Mouse (Mus musculus) forebrain, embryonic 15.5 days (tissue): ENCODE results near the gene Snap91. TPM values are rescaled to one million over a fixed set of nuclear protein-coding genes. Genes with fewer than 3 reads are reported as not detected.

Experiments
- ATAC-seq: fragments of 200-750 bp; cut with Nextera tagmentation; replicated peaks from 2 replicates; pipeline ENCODE4 v1.8.0; 2017; ENCODE audit warnings: mild to moderate bottlenecking, moderate TSS enrichment, moderate library complexity
- H3K27ac ChIP-seq: fragments of 300-500 bp; sonication (generic); replicated peaks from 2 replicates; pipeline ENCODE4 v1.5.1; 2015; ENCODE audit warnings: mild to moderate bottlenecking, inconsistent platforms
- H3K27me3 ChIP-seq: fragments of 300-500 bp; sonication (generic); 2 replicates; pipeline ENCODE4 v1.6.1; 2015; ENCODE audit warnings: inconsistent platforms
- H3K36me3 ChIP-seq: fragments of 300-500 bp; sonication (generic); 2 replicates; pipeline ENCODE4 v1.6.1; 2015; ENCODE audit warnings: mild to moderate bottlenecking, inconsistent platforms
- H3K4me1 ChIP-seq: fragments of 300-500 bp; sonication (generic); 2 replicates; pipeline ENCODE4 v1.6.1; 2015; ENCODE audit warnings: inconsistent platforms
- H3K4me2 ChIP-seq: fragments of 300-500 bp; sonication (generic); replicated peaks from 2 replicates; pipeline ENCODE4 v1.6.1; 2015; ENCODE audit warnings: mild to moderate bottlenecking, inconsistent platforms
- H3K4me3 ChIP-seq: fragments of 300-500 bp; sonication (generic); 2 replicates; pipeline ENCODE4 v1.5.1; 2015; ENCODE audit warnings: mild to moderate bottlenecking, inconsistent platforms
- H3K9ac ChIP-seq: fragments of 300-500 bp; sonication (generic); replicated peaks from 2 replicates; pipeline ENCODE4 v1.6.1; 2015; ENCODE audit warnings: mild to moderate bottlenecking, inconsistent platforms
- H3K9me3 ChIP-seq: fragments of 300-500 bp; sonication (generic); 2 replicates; pipeline ENCODE4 v1.6.1; 2016; ENCODE audit warnings: inconsistent platforms
- WGBS: fragments of 180-500 bp; shearing (Covaris S2); methylation state at CpG from one replicate; pipeline ENCODE4 v1.1.7; 2015; ENCODE audit warnings: mixed read lengths; 5-methylcytosine and 5-hydroxymethylcytosine counted together
- polyA plus RNA-seq: library from polyadenylated mRNA; unstranded; fragments of >200 nt; fragmentation: Nextera tagmentation; extraction: Ambion mirVana; gene quantifications from 2 replicates; pipeline ENCODE4 v1.2.1, GENCODE M21; 2015

Gene Snap91
- polyA plus RNA-seq, result 98.4 and 101 TPM in 2 replicates

- Histone ChIP-seq H3K4me2 (peak within 1 kb of the TSS; percentile 73), H3K9me3 (no peaks in the 10 kb centered on the region), H3K4me3 (peak within 1 kb of the TSS; percentile 78), H3K4me1 (peaks cover 18% of the 10 kb centered on the region), H3K27me3 (no peaks in the 10 kb centered on the region; the same call in 1 of the 2 replicates), H3K9ac (peak within 1 kb of the TSS; percentile 83), H3K27ac (peak within 1 kb of the TSS; percentile 91), H3K36me3 (no peaks in the 10 kb centered on the region)
- ATAC-seq, result peak; percentile 97
- under 1% methylated on average over 97 of the region's 104 CpGs for WGBS
Measured at GRCm38 (mm10) chr9:86880113-86880972, at the start of gene Snap91. Gene Snap91, minus strand, starts transcription at chr9:86880654.

DNA sequence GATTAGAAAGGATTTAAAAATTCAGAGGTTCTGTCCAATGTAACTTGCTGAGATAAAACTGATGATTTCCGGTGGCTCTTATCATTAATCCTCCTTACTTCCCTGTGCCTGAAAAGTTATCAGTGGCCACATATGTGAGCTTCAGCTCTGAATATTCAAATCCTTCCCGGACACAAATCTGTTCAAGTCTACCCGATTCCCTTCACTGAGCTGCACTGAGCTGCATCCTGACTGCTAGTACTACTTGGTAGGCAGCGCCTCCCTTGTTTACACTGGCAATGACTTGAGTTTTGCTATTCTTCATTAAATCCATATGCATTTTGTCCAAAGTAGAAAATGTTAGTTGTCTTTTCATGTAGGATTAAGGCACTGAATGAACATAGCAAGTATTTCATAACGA is 46.1 kb upstream of the Snap91 start:
- WGBS, result 83% methylated on average over 5 of the region's 5 CpGs
- no peak overlapping the region for H3K27ac ChIP-seq
- no peak overlapping the region for H3K4me2 ChIP-seq
- H3K27me3 ChIP-seq, result no peaks in the 10 kb centered on the region
- H3K36me3 ChIP-seq, result no peaks in the 10 kb centered on the region
- no peak for ATAC-seq
- H3K9ac ChIP-seq, result no peak overlapping the region
- H3K9me3 ChIP-seq, result no peaks in the 10 kb centered on the region
- H3K4me1 ChIP-seq, result no peaks in the 10 kb centered on the region
- H3K4me3 ChIP-seq, result no peak overlapping the region

DNA sequence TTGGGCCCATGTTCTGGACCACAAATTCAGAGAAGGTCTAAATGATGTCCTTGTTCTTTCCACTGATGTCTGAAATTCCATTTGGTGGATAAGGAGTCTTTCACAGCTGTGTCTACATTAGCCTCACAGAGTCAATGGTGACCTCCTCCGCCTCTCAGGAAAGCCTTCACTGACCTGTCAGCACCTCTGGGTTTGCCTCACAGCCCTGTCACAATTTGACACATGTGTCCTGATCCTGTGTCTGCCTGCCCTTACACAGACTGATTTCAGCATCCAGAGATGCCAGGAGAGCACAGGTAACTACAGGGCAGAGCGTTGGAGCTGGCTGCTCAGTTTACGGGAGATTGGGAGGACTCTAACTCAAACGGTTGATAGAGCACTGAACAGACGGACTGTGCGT is 45.2 kb upstream of the Snap91 start:
- H3K27ac ChIP-seq, result no peak overlapping the region
- WGBS, result 89% methylated on average over 6 of the region's 6 CpGs
- H3K36me3 ChIP-seq, result no peaks in the 10 kb centered on the region
- no peaks in the 10 kb centered on the region for H3K9me3 ChIP-seq
- no peak for ATAC-seq
- no peaks in the 10 kb centered on the region for H3K27me3 ChIP-seq
- H3K4me2 ChIP-seq, result no peak overlapping the region
- H3K4me1 ChIP-seq, result no peaks in the 10 kb centered on the region
- no peak overlapping the region for H3K4me3 ChIP-seq
- no peak overlapping the region for H3K9ac ChIP-seq

GRCm38 (mm10) chr9:86922430-86922829 is 42.0 kb upstream of the Snap91 start:
- H3K4me2 ChIP-seq, result no peak overlapping the region
- H3K9me3 ChIP-seq, result no peaks in the 10 kb centered on the region
- no peak overlapping the region for H3K27ac ChIP-seq
- no peak for ATAC-seq
- H3K27me3 ChIP-seq, result no peaks in the 10 kb centered on the region
- H3K36me3 ChIP-seq, result no peaks in the 10 kb centered on the region
- H3K9ac ChIP-seq, result no peak overlapping the region
- H3K4me3 ChIP-seq, result no peak overlapping the region
- no peaks in the 10 kb centered on the region for H3K4me1 ChIP-seq
- 67% methylated on average over 3 of the region's 3 CpGs for WGBS

DNA sequence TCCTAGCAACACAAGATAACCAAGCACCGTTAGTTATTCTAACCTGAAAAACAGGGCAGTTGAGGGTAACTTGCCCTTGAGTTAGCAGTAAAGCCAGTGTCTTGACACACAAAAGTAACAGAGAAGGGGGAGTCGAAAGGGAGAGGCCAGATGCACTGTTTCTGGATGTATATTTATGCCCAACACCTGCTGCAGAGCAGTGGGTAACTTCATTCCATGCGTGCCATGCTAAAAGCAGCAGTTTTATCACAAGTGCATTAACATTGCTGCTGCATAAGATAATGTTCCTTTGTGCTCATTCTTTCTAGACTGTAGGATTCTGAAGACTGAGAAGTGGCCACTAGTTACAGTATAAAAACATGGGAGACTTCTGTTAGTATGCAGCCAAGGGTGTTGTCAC is 36.1 kb upstream of the Snap91 start:
- Histone ChIP-seq H3K27ac (no peak overlapping the region), H3K27me3 (no peaks in the 10 kb centered on the region), H3K36me3 (no peaks in the 10 kb centered on the region), H3K9me3 (no peaks in the 10 kb centered on the region), H3K4me2 (no peak overlapping the region), H3K9ac (no peak overlapping the region), H3K4me3 (no peak overlapping the region), H3K4me1 (no peaks in the 10 kb centered on the region)
- WGBS, result 83% methylated on average over 3 of the region's 3 CpGs
- no peak for ATAC-seq

DNA sequence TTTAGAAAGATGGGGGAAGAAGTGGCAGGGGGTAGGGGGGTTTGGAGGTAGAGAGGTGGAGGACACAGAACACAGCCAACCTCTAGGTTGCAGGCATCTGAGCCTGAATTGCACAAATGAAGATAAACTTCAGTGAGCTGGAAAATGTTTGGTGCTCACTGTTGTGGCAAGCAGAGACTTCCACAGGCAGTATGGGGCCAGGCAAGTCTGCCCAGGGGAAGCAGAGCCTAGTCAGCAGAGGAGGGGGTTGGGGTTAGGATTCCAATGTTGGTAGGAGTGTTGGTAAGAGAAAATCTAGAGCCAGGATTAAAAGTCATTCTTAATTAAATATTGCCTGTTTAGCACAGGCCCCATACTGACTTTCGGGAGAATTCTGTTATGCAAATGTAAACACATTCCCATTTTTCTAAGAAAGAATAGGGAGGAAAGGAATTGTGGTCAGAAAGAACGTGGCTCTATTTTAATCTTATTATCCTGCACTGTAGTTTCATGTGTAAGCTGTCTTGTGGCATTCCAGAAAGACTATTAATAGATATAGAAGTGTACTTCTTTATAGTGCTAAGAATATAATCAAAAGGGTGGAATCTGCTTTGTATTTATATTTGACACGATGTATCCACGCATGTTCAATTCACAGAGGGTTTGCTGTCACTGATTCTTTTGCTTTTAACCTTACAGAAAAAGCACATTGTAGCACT is 19.2 kb upstream of the Snap91 start:
- no peak overlapping the region for H3K4me2 ChIP-seq
- 62% methylated on average over 4 of the region's 4 CpGs for WGBS
- no peak overlapping the region for H3K4me3 ChIP-seq

GRCm38 (mm10) chr9:86879216-86880112 is 990 bp downstream of the Snap91 start:
- under 1% methylated on average over 74 of the region's 75 CpGs for WGBS
- Histone ChIP-seq H3K27me3 (no peaks in the 10 kb centered on the region; the same call in 1 of the 2 replicates), H3K9me3 (no peaks in the 10 kb centered on the region), H3K4me2 (peak overlapping the region; percentile 73), H3K27ac (peak overlapping the region; percentile 91), H3K4me3 (peak overlapping the region; percentile 78), H3K36me3 (no peaks in the 10 kb centered on the region), H3K4me1 (peaks cover 18% of the 10 kb centered on the region), H3K9ac (peak overlapping the region; percentile 83)
- ATAC-seq, result peak; percentile 36

More for the DNA sequence above, 19.2 kb upstream of the Snap91 start:
- Histone ChIP-seq H3K4me1 (no peaks in the 10 kb centered on the region), H3K27me3 (no peaks in the 10 kb centered on the region), H3K9me3 (no peaks in the 10 kb centered on the region), H3K36me3 (no peaks in the 10 kb centered on the region), H3K9ac (no peak overlapping the region), H3K27ac (no peak overlapping the region)
- no peak for ATAC-seq

- H3K27me3 ChIP-seq, result no peaks in the 10 kb centered on the region; the same call in 1 of the 2 replicates
- peak overlapping the region; percentile 83 for H3K9ac ChIP-seq
- H3K4me1 ChIP-seq, result peaks cover 18% of the 10 kb centered on the region
- peak overlapping the region; percentile 78 for H3K4me3 ChIP-seq
- no peaks in the 10 kb centered on the region for H3K9me3 ChIP-seq
- no peaks in the 10 kb centered on the region for H3K36me3 ChIP-seq
- ATAC-seq, result no peak
- WGBS, result 55% methylated on average over 6 of the region's 6 CpGs
- no peak overlapping the region for H3K27ac ChIP-seq
- peak overlapping the region; percentile 73 for H3K4me2 ChIP-seq
Measured at GRCm38 (mm10) chr9:86878716-86879115, 1.7 kb downstream of the Snap91 start.

- H3K4me1 ChIP-seq, result peaks cover 12% of the 10 kb centered on the region
- no peaks in the 10 kb centered on the region for H3K27me3 ChIP-seq
- WGBS, result 92% methylated on average over 4 of the region's 4 CpGs
- no peaks in the 10 kb centered on the region for H3K36me3 ChIP-seq
- H3K9me3 ChIP-seq, result no peaks in the 10 kb centered on the region
- H3K4me2 ChIP-seq, result no peak overlapping the region
- ATAC-seq, result no peak
- no peak overlapping the region for H3K27ac ChIP-seq
- no peak overlapping the region for H3K9ac ChIP-seq
- H3K4me3 ChIP-seq, result no peak overlapping the region
Measured at GRCm38 (mm10) chr9:86873681-86874080, 6.8 kb downstream of the Snap91 start.

- Histone ChIP-seq H3K4me2 (no peak overlapping the region), H3K4me3 (no peak overlapping the region), H3K9me3 (no peaks in the 10 kb centered on the region), H3K36me3 (no peaks in the 10 kb centered on the region), H3K4me1 (no peaks in the 10 kb centered on the region), H3K27me3 (no peaks in the 10 kb centered on the region), H3K27ac (no peak overlapping the region), H3K9ac (no peak overlapping the region)
- ATAC-seq, result no peak; the same call in 1 of the 2 replicates
- WGBS, result 38% methylated on average over 11 of the region's 11 CpGs
Measured at GRCm38 (mm10) chr9:86869586-86870338, 10.7 kb downstream of the Snap91 start.

DNA sequence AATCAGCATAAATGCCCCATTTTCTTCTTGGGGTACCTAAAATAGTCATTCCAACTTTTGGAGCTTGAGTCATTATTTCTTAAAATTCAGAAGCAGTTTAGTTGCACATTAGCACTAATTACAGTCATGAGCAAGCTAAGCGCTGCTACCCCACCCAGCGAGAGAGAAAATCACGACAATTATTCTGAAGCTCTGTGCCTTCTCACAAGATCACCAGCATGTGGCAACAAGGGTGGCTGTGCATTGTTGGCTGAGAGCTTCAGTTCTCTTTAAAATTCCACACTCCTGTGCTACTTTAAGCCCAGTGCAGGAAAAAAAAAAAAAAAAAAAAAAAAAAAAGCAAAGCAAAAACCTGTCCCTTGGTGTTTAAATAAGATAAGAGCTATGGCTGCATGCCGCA is 22.4 kb downstream of the Snap91 start:
- no peaks in the 10 kb centered on the region for H3K9me3 ChIP-seq
- ATAC-seq, result no peak
- no peak overlapping the region for H3K4me3 ChIP-seq
- H3K27me3 ChIP-seq, result no peaks in the 10 kb centered on the region
- H3K36me3 ChIP-seq, result peaks cover 3% of the 10 kb centered on the region; the same call in 1 of the 2 replicates
- no peak overlapping the region for H3K9ac ChIP-seq
- H3K4me2 ChIP-seq, result no peak overlapping the region
- H3K27ac ChIP-seq, result no peak overlapping the region
- 89% methylated on average over 4 of the region's 4 CpGs for WGBS
- no peaks in the 10 kb centered on the region for H3K4me1 ChIP-seq
